Mouse (Mus musculus): ENCODE data around the gene Pnpla5.

DNA sequence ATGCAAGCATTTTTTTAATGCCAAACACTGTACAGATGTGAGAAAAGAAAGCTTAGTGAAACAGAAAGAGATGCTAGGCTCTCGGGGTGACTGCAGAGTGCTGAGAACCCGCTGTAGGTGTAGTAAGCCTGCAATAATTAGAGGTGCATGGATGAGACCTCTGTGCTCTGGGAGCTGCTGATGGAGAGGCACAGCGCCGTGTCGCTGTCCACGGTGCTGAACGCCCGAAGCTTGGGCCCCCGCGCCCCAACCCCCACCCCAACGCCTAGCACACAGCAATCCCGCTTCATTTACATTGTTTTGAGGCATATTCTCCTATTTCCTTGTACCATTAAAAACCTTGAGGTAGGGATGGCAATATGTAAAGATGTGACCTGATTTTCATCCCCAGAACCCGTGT lies 14.1 kb downstream of the Pnpla5 start:
- TF ChIP-seq CTCF (IDR thresholded peaks at IDR 0.05; ENCODE audit: insufficient read depth, low read depth, low read length) (no peak), POLR2A (IDR thresholded peaks at IDR 0.05; ENCODE audit: insufficient read depth, low read depth, low read length) (no peak)
